Mouse (Mus musculus) urinary bladder, postnatal 14 days (tissue): ENCODE measurements around the gene Rnf145.
"Not testable (repeated sequence)": the region's sequence is repeated elsewhere in the genome, so short reads cannot be mapped to it uniquely, and the experiment has no call there.

Experiments used
- DNase-seq: peaks from one replicate; pipeline ENCODE4 v3.0.0; 2021; ENCODE audit warnings: low spot score

Rnf145 gene

GRCm38 (mm10) chr11:44562389-44563135 lies 43.8 kb downstream of the Rnf145 start:
- DNase-seq, result no peak

GRCm38 (mm10) chr11:44564245-44564864 lies 45.6 kb downstream of the Rnf145 start:
- DNase-seq, result no peak

- no peak for DNase-seq
Measured at GRCm38 (mm10) chr11:44564940-44565339, 46.2 kb downstream of the Rnf145 start.

- DNase-seq, result not testable (repeated sequence)
Measured at GRCm38 (mm10) chr11:44570336-44570735, 51.6 kb downstream of the Rnf145 start.

- no peak for DNase-seq
Measured at GRCm38 (mm10) chr11:44572781-44573180, 54.0 kb downstream of the Rnf145 start.

GRCm38 (mm10) chr11:44573396-44573795 lies 54.6 kb downstream of the Rnf145 start:
- DNase-seq, result no peak

GRCm38 (mm10) chr11:44574391-44574790 lies 55.6 kb downstream of the Rnf145 start:
- DNase-seq, result no peak

GRCm38 (mm10) chr11:44574820-44575219 lies 56.1 kb downstream of the Rnf145 start:
- DNase-seq, result no peak

GRCm38 (mm10) chr11:44577911-44578310 lies 59.1 kb downstream of the Rnf145 start:
- no peak for DNase-seq

- peak; percentile 36 for DNase-seq
Measured at GRCm38 (mm10) chr11:44581277-44581683, 62.5 kb downstream of the Rnf145 start.

- peak; percentile 74 for DNase-seq
Measured at GRCm38 (mm10) chr11:44586047-44586696, 67.4 kb downstream of the Rnf145 start.

GRCm38 (mm10) chr11:44593016-44593415 lies 74.3 kb downstream of the Rnf145 start:
- DNase-seq, result no peak

- no peak for DNase-seq
Measured at GRCm38 (mm10) chr11:44594768-44595167, 76.0 kb downstream of the Rnf145 start.

- DNase-seq, result no peak
Measured at GRCm38 (mm10) chr11:44606881-44607280, 88.1 kb downstream of the Rnf145 start.

- no peak for DNase-seq
Measured at GRCm38 (mm10) chr11:44608646-44609045, 89.9 kb downstream of the Rnf145 start.

GRCm38 (mm10) chr11:44610971-44611781 lies 92.4 kb downstream of the Rnf145 start:
- DNase-seq, result peak; percentile 89

- no peak for DNase-seq
Measured at GRCm38 (mm10) chr11:44612156-44612555, 93.4 kb downstream of the Rnf145 start.

- no peak for DNase-seq
Measured at GRCm38 (mm10) chr11:44612681-44613410, 94.1 kb downstream of the Rnf145 start.

- no peak for DNase-seq
Measured at GRCm38 (mm10) chr11:44613411-44614180, 94.8 kb downstream of the Rnf145 start.
